Mouse (Mus musculus) CH12.LX (cell line): ENCODE measurements around the gene Slc24a2.

Experiments
- CHD2 ChIP-seq: IDR thresholded peaks from 2 replicates; pipeline ENCODE4 v1.6.1; 2011; ENCODE audit warnings: low read length, improper control_type of control experiment
- CTCF ChIP-seq, 2 experiments: IDR thresholded peaks in 1 of 2; conservative IDR thresholded peaks in 1 of 2; 2 replicates each; pipeline ENCODE4 v1.5.1; 2011 to 2012; ENCODE audit warnings: low read depth in 2 of 2, low read length in 2 of 2, improper control_type of control experiment in 1 of 2, inconsistent platforms in 1 of 2, mild to moderate bottlenecking in 1 of 2, moderate library complexity in 1 of 2
- E2F4 ChIP-seq: IDR thresholded peaks from 2 replicates; pipeline ENCODE4 v1.6.1; 2011; ENCODE audit warnings: low read depth, low read length, improper control_type of control experiment; ENCODE audit not compliant: insufficient replicate concordance
- EP300 ChIP-seq: IDR thresholded peaks from 2 replicates; pipeline ENCODE4 v1.6.1; 2011; ENCODE audit warnings: low read length, improper control_type of control experiment
- MAX ChIP-seq: IDR thresholded peaks from 2 replicates; pipeline ENCODE4 v1.6.1; 2011; ENCODE audit warnings: low read length, improper control_type of control experiment
- MEF2A ChIP-seq: IDR thresholded peaks from 2 replicates; pipeline ENCODE4 v1.6.1; 2014; ENCODE audit warnings: low read depth, mild to moderate bottlenecking, inconsistent platforms, low read length, improper control_type of control experiment, borderline replicate concordance
- NELFE ChIP-seq: IDR thresholded peaks from 2 replicates; pipeline ENCODE4 v1.6.1; 2011; ENCODE audit warnings: low read depth, low read length, improper control_type of control experiment
- POLR2A ChIP-seq: IDR thresholded peaks from 2 replicates; pipeline ENCODE4 v1.6.1; 2011; ENCODE audit warnings: low read depth, mild to moderate bottlenecking, improper control_type of control experiment, low read length
- TBP ChIP-seq: conservative IDR thresholded peaks from 2 replicates; pipeline ENCODE4 v1.6.1; 2011; ENCODE audit warnings: low read depth, low read length, improper control_type of control experiment
- ZKSCAN1 ChIP-seq: IDR thresholded peaks from 2 replicates; pipeline ENCODE4 v1.6.1; 2012; ENCODE audit warnings: low read depth, inconsistent platforms, low read length, improper control_type of control experiment, borderline replicate concordance
- ZMIZ1 ChIP-seq: IDR thresholded peaks from 2 replicates; pipeline ENCODE4 v1.6.1; 2012; ENCODE audit warnings: low read depth, mild to moderate bottlenecking, inconsistent platforms, low read length, improper control_type of control experiment
- ZNF384 ChIP-seq: IDR thresholded peaks from 2 replicates; pipeline ENCODE4 v1.6.1; 2012; ENCODE audit warnings: low read depth, low read length, improper control_type of control experiment, inconsistent platforms

DNA sequence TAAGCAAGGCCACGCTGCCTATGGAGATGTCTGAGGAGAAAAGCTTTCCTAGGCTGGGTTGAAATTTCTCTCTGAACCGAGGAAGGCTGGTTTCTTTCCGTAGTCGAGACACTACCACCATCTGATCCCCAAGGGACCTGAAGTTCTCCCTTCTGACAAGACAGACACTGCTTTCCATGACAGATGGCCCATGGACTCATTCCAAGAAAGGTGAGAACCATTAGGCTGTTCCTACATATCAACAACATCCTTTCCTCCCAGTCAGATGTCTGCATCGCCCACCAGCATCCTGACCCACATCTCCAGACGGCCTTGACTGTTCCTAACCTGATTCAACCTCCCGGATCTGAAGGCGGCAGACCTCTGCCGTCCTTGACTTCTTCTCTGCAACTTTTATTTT, 187.0 kb downstream of the Slc24a2 start:
- TF ChIP-seq TBP (no peak), CTCF (conservative IDR thresholded peaks at IDR 0.05 in 1 of 2, IDR thresholded peaks at IDR 0.05 in 1 of 2; ENCODE audit: low read depth in 2 of 2, low read length in 2 of 2) (no peak), POLR2A (no peak), CHD2 (no peak), MAX (no peak), EP300 (no peak), ZKSCAN1 (no peak), ZMIZ1 (no peak), MEF2A (no peak), NELFE (no peak), ZNF384 (no peak), E2F4 (no peak)
